8 mouse cellular contexts compared by ENCODE assay signal in the genomic region with DNA sequence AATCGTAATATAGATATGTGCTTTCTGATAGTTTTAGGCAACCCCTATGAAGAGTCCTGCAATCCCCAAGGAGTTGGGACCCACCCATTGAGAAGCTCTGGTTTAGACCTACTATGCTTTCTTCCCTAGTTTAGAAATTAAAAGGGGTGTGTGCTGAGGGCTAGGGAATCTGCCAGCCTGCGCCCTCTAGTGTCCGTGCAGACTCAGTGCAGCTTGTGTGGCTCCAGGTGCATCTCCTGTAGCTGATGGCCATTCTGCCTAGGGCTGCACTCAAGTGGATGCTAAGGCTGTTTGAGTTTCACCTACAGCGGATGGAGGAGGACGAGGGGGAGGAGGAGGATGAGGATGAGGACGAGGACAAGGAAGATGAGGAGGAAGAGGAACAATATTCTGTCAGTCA. TPM values are rescaled to one million over a fixed set of nuclear protein-coding genes. Genes with fewer than 3 reads are reported as not detected.
DNase-seq lines count a peak whose midpoint lies in the region; ATAC-seq and TF ChIP-seq lines count a peak whose summit lies in the region.
"Not testable (repeated sequence)": the region's sequence is repeated elsewhere in the genome, so short reads cannot be mapped to it uniquely, and the experiment has no call there.

No protein-coding gene starts in this region.

- TF ChIP-seq POLR2A in ES-Bruce4 (IDR thresholded peaks at IDR 0.05; ENCODE audit: insufficient read depth, low read length) = not testable (repeated sequence)

- H3K27ac ChIP-seq in ES-Bruce4 (ENCODE audit: insufficient read depth, low read length); gastrocnemius, adult 2 months; intestine, postnatal 0 days (ENCODE audit: low read depth, low read length); lung, embryonic 14.5 days (ENCODE audit: low read depth): not testable (repeated sequence)

- intact Hi-C loops in gastrocnemius, adult 2 months (cut with DNase I) = not testable (repeated sequence)

- not testable (repeated sequence) for H3K4me1 ChIP-seq in ES-Bruce4 (ENCODE audit: control insufficient read depth, insufficient read depth, low read length); intestine, postnatal 0 days (replicated peaks; ENCODE audit: control insufficient read depth, insufficient read depth, low read length); lung, embryonic 14.5 days (ENCODE audit: insufficient read depth)

- H3K9me3 ChIP-seq in ES-Bruce4 (replicated peaks; ENCODE audit: control insufficient read depth, insufficient read depth, low read length, poor library complexity, severe bottlenecking); intestine, postnatal 0 days (ENCODE audit: control insufficient read depth); lung, embryonic 14.5 days (ENCODE audit: low read depth, low read length): not testable (repeated sequence)

- peak; percentile 64 for TF ChIP-seq CTCF in ES-Bruce4 (IDR thresholded peaks at IDR 0.05; ENCODE audit: low read depth, low read length)
- peak; percentile 53 for TF ChIP-seq CTCF in gastrocnemius, adult 2 months (IDR thresholded peaks at IDR 0.05)
- peak; percentile 49 for TF ChIP-seq CTCF in intestine, postnatal 0 days (IDR thresholded peaks at IDR 0.05; ENCODE audit: low read depth)
- peak; percentile 29 for TF ChIP-seq CTCF in lung, embryonic 14.5 days (IDR thresholded peaks at IDR 0.05; ENCODE audit: low read depth)

- not testable (repeated sequence) for H3K4me2 ChIP-seq in intestine, postnatal 0 days (replicated peaks; ENCODE audit: low read depth); lung, embryonic 14.5 days

- ATAC-seq in intestine, postnatal 0 days; lung, embryonic 14.5 days (ENCODE audit: insufficient read depth): not testable (repeated sequence)

- H3K36me3 ChIP-seq in ES-Bruce4 (ENCODE audit: control insufficient read depth, insufficient read depth, low read length, poor library complexity, severe bottlenecking); intestine, postnatal 0 days (ENCODE audit: control insufficient read depth, insufficient read depth); lung, embryonic 14.5 days (ENCODE audit: insufficient read depth); splenic B cell, adult 2 months (ENCODE audit: control insufficient read depth, insufficient read depth, low read length, poor library complexity, severe bottlenecking): not testable (repeated sequence)

- not testable (repeated sequence) for H3K9ac ChIP-seq in ES-Bruce4 (ENCODE audit: low read depth, poor library complexity, severe bottlenecking); intestine, postnatal 0 days (ENCODE audit: low read depth, low read length); lung, embryonic 14.5 days

- H3K27me3 ChIP-seq in ES-Bruce4 (ENCODE audit: control insufficient read depth, insufficient read depth, low read length, poor library complexity, severe bottlenecking); intestine, postnatal 0 days (replicated peaks; ENCODE audit: control insufficient read depth, insufficient read depth, low read length); lung, embryonic 14.5 days (ENCODE audit: insufficient read depth, low read length); splenic B cell, adult 2 months (ENCODE audit: control insufficient read depth, insufficient read depth, low read length, poor library complexity, severe bottlenecking): not testable (repeated sequence)

- H3K4me3 ChIP-seq in ES-Bruce4 (ENCODE audit: low read depth, low read length); gastrocnemius, adult 2 months; intestine, postnatal 0 days (ENCODE audit: low read depth, low read length); lung, embryonic 14.5 days (ENCODE audit: low read depth, low read length): not testable (repeated sequence)

- TF ChIP-seq EP300 in ES-Bruce4 (IDR thresholded peaks at IDR 0.05; ENCODE audit: insufficient read depth, low read depth, low read length) = not testable (repeated sequence)

- DNase-seq in cerebellum, adult 11-12 months = peak; percentile 7
- not testable (repeated sequence) for DNase-seq in gastrocnemius, adult 2 months; lung, embryonic 14.5 days
- DNase-seq in layer of hippocampus, adult 11-12 months (ENCODE audit: low spot score) = peak; percentile 6
- DNase-seq in splenic B cell, adult 2 months (ENCODE audit: low read depth, low spot score) = peak; percentile 1
- DNase-seq in thymus, postnatal 36 days = peak; percentile 13 to 16

- 51% methylated on average over 6 of the region's 6 CpGs for WGBS in intestine, postnatal 0 days
- WGBS in lung, embryonic 14.5 days = 51% methylated on average over 6 of the region's 6 CpGs

RNA-seq across cellular contexts. Expression of a gene that starts 40.6 kb away (rescaled TPM):
- polyA plus RNA-seq in ES-Bruce4 (2011; ENCODE audit: insufficient read depth, insufficient read length, low read depth, missing spikeins) = 13.5 and 13.9 TPM in 2 replicates
- 1 to 10 TPM; 3.0 to 6.4 TPM for total RNA-seq in gastrocnemius, adult 2 months (2021)
- polyA plus RNA-seq in intestine, postnatal 0 days (2015; fragmentation: Nextera tagmentation; extraction: Ambion mirVana) = 3.3 and 3.6 TPM in 2 replicates
- polyA plus RNA-seq in lung, embryonic 14.5 days (2014; fragmentation: Nextera tagmentation; extraction: Ambion mirVana) = 13.8 and 15.4 TPM in 2 replicates
